Mouse (Mus musculus) limb, embryonic 11.5 days (tissue): Measurements from ENCODE around the gene Chd4. TPM values are rescaled to one million over a fixed set of nuclear protein-coding genes. Genes with fewer than 3 reads are reported as not detected.

Experiments used
- ATAC-seq: fragments of 200-750 bp; cut with Nextera tagmentation; 2 replicates; pipeline ENCODE4 v1.8.0; 2017; ENCODE audit warnings: low read depth; ENCODE audit not compliant: insufficient number of reproducible peaks, low FRiP score, low TSS enrichment
- DNase-seq: peaks from one replicate; pipeline ENCODE4 v3.0.0-alpha.2; 2015; ENCODE audit warnings: low spot score
- H3K27ac ChIP-seq: fragments of 300-500 bp; sonication (generic); replicated peaks from 2 replicates; pipeline ENCODE4 v1.5.1; 2014; ENCODE audit warnings: low read depth, mild to moderate bottlenecking, low read length
- H3K27me3 ChIP-seq: fragments of 300-500 bp; sonication (generic); 2 replicates; pipeline ENCODE4 v1.6.1; 2014; ENCODE audit warnings: mild to moderate bottlenecking, low read length, mixed read lengths; ENCODE audit not compliant: control insufficient read depth, insufficient read depth
- H3K36me3 ChIP-seq: fragments of 300-500 bp; sonication (generic); 2 replicates; pipeline ENCODE4 v1.6.1; 2014; ENCODE audit warnings: mild to moderate bottlenecking, low read length, moderate library complexity, mixed read lengths; ENCODE audit not compliant: control insufficient read depth, insufficient read depth
- H3K4me1 ChIP-seq: fragments of 300-500 bp; sonication (generic); 2 replicates; pipeline ENCODE4 v1.6.1; 2014; ENCODE audit warnings: low read length, mixed read lengths; ENCODE audit not compliant: control insufficient read depth, insufficient read depth
- H3K4me2 ChIP-seq: fragments of 300-500 bp; sonication (generic); 2 replicates; pipeline ENCODE4 v1.6.1; 2014; ENCODE audit warnings: low read depth, mild to moderate bottlenecking, moderate library complexity; ENCODE audit not compliant: severe bottlenecking
- H3K4me3 ChIP-seq: fragments of 300-500 bp; sonication (generic); 2 replicates; pipeline ENCODE4 v1.5.1; 2014; ENCODE audit warnings: low read depth, low read length
- H3K9ac ChIP-seq: fragments of 300-500 bp; sonication (generic); 2 replicates; pipeline ENCODE4 v1.6.1; 2014; ENCODE audit warnings: mild to moderate bottlenecking, low read length
- H3K9me3 ChIP-seq: fragments of 300-500 bp; sonication (generic); 2 replicates; pipeline ENCODE4 v1.6.1; 2016; ENCODE audit warnings: low read length; ENCODE audit not compliant: control insufficient read depth
- WGBS: fragments of 180-500 bp; shearing (Covaris S2); extraction: QIAGEN DNeasy Blood & Tissue Kit; methylation state at CpG from one replicate; pipeline ENCODE4 v1.1.7; 2014; 5-methylcytosine and 5-hydroxymethylcytosine counted together
- polyA plus RNA-seq: library from polyadenylated mRNA; unstranded; fragments of >200 nt; fragmentation: Nextera tagmentation; extraction: Ambion mirVana; gene quantifications from 2 replicates; pipeline ENCODE4 v1.2.1, GENCODE M21; 2014

The Chd4 gene
- polyA plus RNA-seq, 1 experiment from 2014 or later, result 117 TPM

- H3K9me3 ChIP-seq, result no peaks in the 10 kb centered on the region
- peaks cover 93% of the 10 kb centered on the region for H3K36me3 ChIP-seq
- no peak for DNase-seq
- H3K27me3 ChIP-seq, result no peaks in the 10 kb centered on the region
- WGBS, result 82% methylated on average over 14 of the region's 14 CpGs
- no peak overlapping the region for H3K4me2 ChIP-seq
- H3K4me3 ChIP-seq, result no peak overlapping the region
- no peak for ATAC-seq
- no peak overlapping the region for H3K9ac ChIP-seq
- no peaks in the 10 kb centered on the region for H3K4me1 ChIP-seq
- H3K27ac ChIP-seq, result no peak overlapping the region
Measured at GRCm38 (mm10) chr6:125109371-125109770, 13.6 kb downstream of the Chd4 start.

GRCm38 (mm10) chr6:125110927-125111326 is 15.1 kb downstream of the Chd4 start:
- Histone ChIP-seq H3K4me3 (no peak overlapping the region), H3K4me2 (no peak overlapping the region), H3K9me3 (no peaks in the 10 kb centered on the region), H3K9ac (no peak overlapping the region), H3K27ac (no peak overlapping the region), H3K27me3 (no peaks in the 10 kb centered on the region), H3K36me3 (peaks cover 83% of the 10 kb centered on the region), H3K4me1 (no peaks in the 10 kb centered on the region)
- no peak for ATAC-seq
- 91% methylated on average over 7 of the region's 7 CpGs for WGBS
- DNase-seq, result peak; percentile 71

- Histone ChIP-seq H3K27me3 (no peaks in the 10 kb centered on the region), H3K36me3 (peaks cover 70% of the 10 kb centered on the region)
- 94% methylated on average over 11 of the region's 11 CpGs for WGBS
Measured at GRCm38 (mm10) chr6:125112553-125112952, 16.8 kb downstream of the Chd4 start.

GRCm38 (mm10) chr6:125119387-125119786 is 23.6 kb downstream of the Chd4 start:
- Histone ChIP-seq H3K9me3 (no peaks in the 10 kb centered on the region), H3K27me3 (no peaks in the 10 kb centered on the region), H3K4me1 (no peaks in the 10 kb centered on the region), H3K9ac (no peak overlapping the region), H3K4me3 (no peak overlapping the region), H3K27ac (no peak overlapping the region), H3K4me2 (no peak overlapping the region), H3K36me3 (peaks cover 41% of the 10 kb centered on the region)
- DNase-seq, result no peak
- WGBS, result 95% methylated on average over 8 of the region's 8 CpGs
- no peak for ATAC-seq

More at GRCm38 (mm10) chr6:125112553-125112952, 16.8 kb downstream of the Chd4 start:
- H3K4me1 ChIP-seq, result no peaks in the 10 kb centered on the region
- H3K9ac ChIP-seq, result no peak overlapping the region
- H3K9me3 ChIP-seq, result no peaks in the 10 kb centered on the region
- H3K27ac ChIP-seq, result no peak overlapping the region
- ATAC-seq (no peak), DNase-seq (no peak)
- no peak overlapping the region for H3K4me2 ChIP-seq
- no peak overlapping the region for H3K4me3 ChIP-seq

DNA sequence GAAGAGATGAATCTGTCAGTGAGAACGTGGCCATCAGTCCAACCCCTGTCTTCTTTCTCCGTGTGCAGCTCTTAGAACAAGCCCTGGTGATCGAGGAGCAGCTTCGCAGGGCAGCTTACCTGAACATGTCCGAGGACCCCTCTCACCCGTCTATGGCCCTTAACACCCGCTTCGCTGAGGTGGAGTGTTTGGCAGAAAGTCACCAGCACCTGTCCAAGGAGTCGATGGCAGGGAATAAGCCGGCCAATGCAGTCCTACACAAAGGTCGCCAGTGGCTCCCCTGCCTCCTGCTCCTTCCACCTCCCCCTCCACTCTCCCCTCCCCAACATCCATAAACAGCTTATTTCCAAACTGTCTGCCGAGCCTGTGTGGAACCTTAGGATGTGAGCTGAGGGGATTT is 32.9 kb downstream of the Chd4 start:
- Histone ChIP-seq H3K27ac (no peak overlapping the region), H3K9ac (no peak overlapping the region), H3K9me3 (no peaks in the 10 kb centered on the region), H3K4me1 (0 out of 2 replicates have a peak, but pooled peaks cover 3% of the 10 kb centered on the region), H3K4me3 (no peak overlapping the region), H3K4me2 (no peak overlapping the region), H3K36me3 (peaks cover 28% of the 10 kb centered on the region), H3K27me3 (no peaks in the 10 kb centered on the region)
- DNase-seq (no peak), ATAC-seq (no peak)
- WGBS, result 90% methylated on average over 12 of the region's 12 CpGs

- DNase-seq, result no peak
- Histone ChIP-seq H3K27me3 (no peaks in the 10 kb centered on the region), H3K4me2 (no peak overlapping the region), H3K27ac (0 out of 2 replicates have a peak overlapping the region, but pooled peaks have one; percentile 12), H3K9me3 (no peaks in the 10 kb centered on the region), H3K4me3 (no peak overlapping the region), H3K4me1 (0 out of 2 replicates have a peak, but pooled peaks cover 3% of the 10 kb centered on the region), H3K36me3 (peaks cover 24% of the 10 kb centered on the region), H3K9ac (no peak overlapping the region)
- WGBS, result 89% methylated on average over 20 of the region's 20 CpGs
- ATAC-seq, result no peak
Measured at GRCm38 (mm10) chr6:125129710-125130402, 34.1 kb downstream of the Chd4 start.

- H3K4me1 ChIP-seq, result 0 out of 2 replicates have a peak, but pooled peaks cover 3% of the 10 kb centered on the region
- ATAC-seq (peak; percentile 92), DNase-seq (peak; percentile 97)
- H3K4me3 ChIP-seq, result peak within 1 kb of the TSS; percentile 64
- H3K9me3 ChIP-seq, result no peaks in the 10 kb centered on the region
- no peaks in the 10 kb centered on the region for H3K27me3 ChIP-seq
- peak within 1 kb of the TSS; percentile 67 for H3K4me2 ChIP-seq
- under 1% methylated on average over 65 of the region's 66 CpGs for WGBS
- peak within 1 kb of the TSS; percentile 79 for H3K9ac ChIP-seq
- peaks cover 35% of the 10 kb centered on the region for H3K36me3 ChIP-seq
- H3K27ac ChIP-seq, result peak within 1 kb of the TSS; percentile 81
Measured at GRCm38 (mm10) chr6:125131302-125132156, 35.7 kb downstream of the Chd4 start, which contains the start of gene Nop2. TSS of gene Nop2 (plus strand) at chr6:125131909.

- DNase-seq (no peak), ATAC-seq (no peak)
- Histone ChIP-seq H3K9ac (peak overlapping the region; percentile 79), H3K4me2 (peak overlapping the region; percentile 67), H3K4me1 (0 out of 2 replicates have a peak, but pooled peaks cover 3% of the 10 kb centered on the region), H3K9me3 (no peaks in the 10 kb centered on the region), H3K27ac (no peak overlapping the region), H3K36me3 (peaks cover 43% of the 10 kb centered on the region), H3K27me3 (no peaks in the 10 kb centered on the region), H3K4me3 (peak overlapping the region; percentile 64)
- 8% methylated on average over 11 of the region's 11 CpGs for WGBS
Measured at GRCm38 (mm10) chr6:125132470-125132869, 36.7 kb downstream of the Chd4 start.
